Comparison of ENCODE assay signal across 23 mouse cellular contexts in genomic region chr5:83385021-83385420, GRCm38 (mm10). TPM values are rescaled to one million over a fixed set of nuclear protein-coding genes. Genes with fewer than 3 reads are reported as not detected.
"Had no signal": no experiment of that assay in that cellular context is flagged by ENCODE, and none has a peak within 500 bp of the region (broad histone marks: within the 10 kb centered on the region; RNA-seq: fewer than 3 reads in every experiment).

No protein-coding gene starts in this region.

- DNase-seq: lung, adult 2 months; lung, postnatal 14 days; lung, postnatal 36 days; right cerebral cortex, postnatal 14 days; thymus, adult 2 months; thymus, postnatal 25 days; thymus, postnatal 4 days had no signal

- H3K27ac ChIP-seq: lung, embryonic 15.5 days; macrophage; midbrain, embryonic 13.5 days; midbrain, embryonic 15.5 days; neural tube, embryonic 12.5 days; stomach, embryonic 15.5 days; stomach, postnatal 0 days had no signal

- H3K4me1 ChIP-seq: lung, embryonic 15.5 days; megakaryocyte, embryonic 14.5 days; midbrain, embryonic 13.5 days; midbrain, embryonic 15.5 days; neural tube, embryonic 12.5 days; stomach, embryonic 15.5 days had no signal

- H3K4me2 ChIP-seq: lung, embryonic 15.5 days; midbrain, embryonic 11.5 days; midbrain, embryonic 13.5 days; midbrain, embryonic 15.5 days; neural tube, embryonic 12.5 days; stomach, embryonic 15.5 days had no signal

- H3K4me3 ChIP-seq: lung, embryonic 15.5 days; megakaryocyte, embryonic 14.5 days; midbrain, embryonic 13.5 days; midbrain, embryonic 15.5 days; neural tube, embryonic 12.5 days; stomach, embryonic 15.5 days had no signal

- ATAC-seq: lung, postnatal 0 days; midbrain, embryonic 13.5 days; midbrain, embryonic 15.5 days had no signal

- H3K9ac ChIP-seq: lung, embryonic 15.5 days; midbrain, embryonic 13.5 days; midbrain, embryonic 15.5 days; neural tube, embryonic 12.5 days; stomach, embryonic 15.5 days had no signal

- H3K27me3 ChIP-seq: lung, embryonic 15.5 days; megakaryocyte, embryonic 14.5 days; midbrain, embryonic 13.5 days; midbrain, embryonic 15.5 days; neural tube, embryonic 12.5 days; stomach, embryonic 15.5 days had no signal

- H3K36me3 ChIP-seq: lung, embryonic 15.5 days; midbrain, embryonic 13.5 days; midbrain, embryonic 15.5 days; neural tube, embryonic 12.5 days; stomach, embryonic 15.5 days had no signal

- H3K9me3 ChIP-seq: lung, embryonic 15.5 days; megakaryocyte, embryonic 14.5 days; midbrain, embryonic 13.5 days; midbrain, embryonic 15.5 days; neural tube, embryonic 12.5 days; stomach, embryonic 15.5 days had no signal

RNA-seq across cellular contexts. Expression of gene Tecrl, which starts 30.0 kb away (rescaled TPM):
- total RNA-seq: megakaryocyte progenitor cell, adult 5-6 weeks; monocyte, adult 5-6 weeks; neutrophil, adult 5-6 weeks had no signal
- polyA plus RNA-seq: macrophage; spleen, adult 2 months; testis, adult 2 months; urinary bladder, adult 2 months had no signal
